Mouse (Mus musculus) forebrain, postnatal 0 days (tissue): ENCODE data around the gene Krba1. TPM values are rescaled to one million over a fixed set of nuclear protein-coding genes. Genes with fewer than 3 reads are reported as not detected.

Source experiments
- ATAC-seq: fragments of 200-750 bp; cut with Nextera tagmentation; 2 replicates; pipeline ENCODE4 v1.8.0; 2017; ENCODE audit warnings: mild to moderate bottlenecking, moderate library complexity
- DNase-seq: peaks from one replicate; pipeline ENCODE4 v3.0.0-alpha.2; 2015
- H3K27ac ChIP-seq: fragments of 300-500 bp; sonication (generic); 2 replicates; pipeline ENCODE4 v1.5.1; 2014; ENCODE audit warnings: low read depth, mild to moderate bottlenecking, antibody characterized with exemption, low read length, moderate library complexity, mixed read lengths
- H3K27me3 ChIP-seq: fragments of 300-500 bp; sonication (generic); 2 replicates; pipeline ENCODE4 v1.6.1; 2014; ENCODE audit warnings: mild to moderate bottlenecking, low read length, mixed read lengths; ENCODE audit not compliant: insufficient read depth
- H3K36me3 ChIP-seq: fragments of 300-500 bp; sonication (generic); 2 replicates; pipeline ENCODE4 v1.6.1; 2014; ENCODE audit warnings: mild to moderate bottlenecking, moderate library complexity; ENCODE audit not compliant: insufficient read depth
- H3K4me1 ChIP-seq: fragments of 300-500 bp; sonication (generic); 2 replicates; pipeline ENCODE4 v1.6.1; 2014; ENCODE audit warnings: antibody characterized with exemption; ENCODE audit not compliant: insufficient read depth
- H3K4me2 ChIP-seq: fragments of 300-500 bp; sonication (generic); 2 replicates; pipeline ENCODE4 v1.6.1; 2014; ENCODE audit warnings: low read depth, mild to moderate bottlenecking, moderate library complexity
- H3K4me3 ChIP-seq: fragments of 300-500 bp; sonication (generic); 2 replicates; pipeline ENCODE4 v1.5.1; 2014; ENCODE audit warnings: low read depth, low read length, mixed read lengths
- H3K9ac ChIP-seq: fragments of 300-500 bp; sonication (generic); 2 replicates; pipeline ENCODE4 v1.6.1; 2014; ENCODE audit warnings: mild to moderate bottlenecking
- H3K9me3 ChIP-seq: fragments of 300-500 bp; sonication (generic); 2 replicates; pipeline ENCODE4 v1.6.1; 2016; ENCODE audit warnings: low read length
- CTCF ChIP-seq: sonication (generic); IDR thresholded peaks from 2 replicates; pipeline ENCODE4 v1.5.1; 2016; ENCODE audit warnings: antibody characterized with exemption, control low read depth, low read depth
- WGBS: fragments of 180-500 bp; shearing (Covaris S2); extraction: QIAGEN DNeasy Blood & Tissue Kit; methylation state at CpG from one replicate; pipeline ENCODE4 v1.1.7; 2014; 5-methylcytosine and 5-hydroxymethylcytosine counted together
- polyA plus RNA-seq: library from polyadenylated mRNA; unstranded; fragments of >200 nt; fragmentation: Nextera tagmentation; extraction: Ambion mirVana; gene quantifications from 2 replicates; pipeline ENCODE4 v1.2.1, GENCODE M21; 2015
- total RNA-seq: library from RNA; depleted of rRNA; stranded (reverse); fragments of >200 nt; gene quantifications from 2 replicates; pipeline ENCODE4 v1.2.3, GENCODE M21; 2014

Krba1 gene
- total and polyA plus RNA-seq, 2 experiments from 2014 or later: 20.4 to 49.9 TPM

DNA sequence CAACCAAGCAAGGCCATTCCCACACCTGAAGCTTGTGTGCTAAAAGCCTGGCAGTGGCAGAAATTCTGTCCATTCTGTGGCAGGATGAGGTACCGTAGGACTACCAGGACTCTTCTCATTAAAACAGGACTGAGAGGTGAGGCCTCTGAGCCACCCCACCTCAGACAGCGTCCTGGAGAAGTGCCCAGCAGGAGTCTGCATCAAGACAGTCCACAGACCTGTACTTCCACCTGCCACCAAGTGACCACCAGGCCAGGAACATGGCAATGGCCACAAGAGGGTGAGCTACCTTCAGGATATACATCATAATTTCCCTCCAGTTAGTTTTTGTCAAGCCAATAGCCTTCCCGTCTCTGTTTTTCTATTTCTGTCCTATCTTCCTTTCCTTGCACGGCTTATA lies 16.8 kb downstream of the Krba1 start:
- no peak for ATAC-seq
- no peak overlapping the region for H3K9ac ChIP-seq
- 83% methylated on average over 4 of the region's 4 CpGs for WGBS
- no peak overlapping the region for H3K27ac ChIP-seq
- H3K9me3 ChIP-seq: no peaks in the 10 kb centered on the region
- peaks cover 99% of the 10 kb centered on the region for H3K36me3 ChIP-seq
- H3K4me1 ChIP-seq: no peaks in the 10 kb centered on the region
- DNase-seq: no peak
- no peak overlapping the region for H3K4me3 ChIP-seq
- TF ChIP-seq CTCF: no peak
- H3K27me3 ChIP-seq: no peaks in the 10 kb centered on the region
- H3K4me2 ChIP-seq: no peak overlapping the region

DNA sequence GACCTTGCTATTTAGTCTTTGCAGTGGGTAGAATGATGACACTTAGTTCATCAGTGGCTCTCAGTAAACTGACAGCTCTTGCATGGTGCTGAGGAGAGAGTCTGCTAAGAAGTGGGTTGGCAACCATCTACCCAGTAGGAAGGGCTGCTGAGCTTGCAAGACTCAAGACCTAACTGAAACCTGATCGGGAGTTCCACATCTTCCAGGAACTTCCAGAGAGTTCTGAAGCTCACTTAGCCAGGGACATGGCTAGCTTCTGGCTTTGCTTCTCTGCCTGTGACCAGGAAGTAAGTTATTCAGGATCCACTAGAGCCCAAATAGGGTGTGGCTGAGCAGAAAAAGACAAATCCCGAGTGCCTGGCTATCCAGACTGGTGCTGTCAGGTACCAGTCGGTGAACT lies 17.3 kb downstream of the Krba1 start:
- DNase-seq (no peak), ATAC-seq (no peak)
- H3K4me3 ChIP-seq: no peak overlapping the region
- no peaks in the 10 kb centered on the region for H3K27me3 ChIP-seq
- H3K4me1 ChIP-seq: no peaks in the 10 kb centered on the region
- H3K9ac ChIP-seq: no peak overlapping the region
- peaks cover 100% of the 10 kb centered on the region for H3K36me3 ChIP-seq
- 92% methylated on average over 3 of the region's 3 CpGs for WGBS
- H3K9me3 ChIP-seq: no peaks in the 10 kb centered on the region
- no peak overlapping the region for H3K27ac ChIP-seq
- no peak for TF ChIP-seq CTCF
- no peak overlapping the region for H3K4me2 ChIP-seq

DNA sequence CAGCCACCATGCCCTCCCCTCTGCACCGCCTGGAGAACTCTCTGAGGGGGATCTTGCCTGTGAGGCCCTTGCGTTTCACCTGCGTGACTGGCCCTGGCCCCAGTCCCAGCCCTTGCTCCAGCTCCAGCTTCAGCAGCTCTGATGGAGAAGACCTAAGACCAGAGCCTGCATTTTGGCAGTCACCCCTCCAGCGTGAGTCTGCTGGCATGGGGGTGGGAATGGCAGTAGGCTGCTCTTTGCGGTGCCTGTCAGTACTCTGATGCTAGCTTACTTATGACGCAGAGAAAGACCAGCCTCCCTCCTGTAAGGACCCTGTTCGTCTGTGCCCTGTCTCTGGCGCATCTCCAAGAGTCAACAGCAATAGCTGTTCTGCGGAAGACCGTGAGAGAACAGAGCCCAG lies 17.7 kb downstream of the Krba1 start:
- Histone ChIP-seq H3K9ac (no peak overlapping the region), H3K4me2 (no peak overlapping the region), H3K4me3 (no peak overlapping the region), H3K27me3 (no peaks in the 10 kb centered on the region), H3K4me1 (no peaks in the 10 kb centered on the region), H3K27ac (no peak overlapping the region), H3K9me3 (no peaks in the 10 kb centered on the region), H3K36me3 (peaks cover 100% of the 10 kb centered on the region)
- DNase-seq: no peak
- no peak; the same call in 1 of the 2 replicates for ATAC-seq
- WGBS: 71% methylated on average over 10 of the region's 10 CpGs
- no peak for TF ChIP-seq CTCF

DNA sequence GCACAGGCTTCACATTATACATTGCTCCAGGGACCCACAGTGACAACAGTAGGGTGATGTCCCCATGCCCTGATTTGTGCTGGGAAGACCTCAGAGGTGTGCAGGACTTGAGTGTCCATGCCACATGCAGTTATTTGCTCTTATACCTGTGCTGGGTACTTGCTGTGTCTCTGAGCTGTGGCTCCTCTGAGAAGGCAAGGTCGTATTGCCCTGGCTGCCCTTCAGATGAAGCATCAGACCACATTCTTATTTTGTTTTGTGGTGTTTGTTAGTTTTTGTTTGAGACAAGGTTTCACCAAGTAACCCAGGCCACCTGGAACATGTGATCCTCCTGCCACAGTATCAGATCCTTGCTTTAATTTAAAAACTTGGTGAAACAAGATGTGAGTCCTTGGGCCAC lies 19.5 kb downstream of the Krba1 start:
- Histone ChIP-seq H3K9me3 (no peaks in the 10 kb centered on the region), H3K9ac (no peak overlapping the region), H3K36me3 (peaks cover 89% of the 10 kb centered on the region), H3K27me3 (no peaks in the 10 kb centered on the region), H3K4me2 (no peak overlapping the region), H3K27ac (no peak overlapping the region), H3K4me1 (no peaks in the 10 kb centered on the region), H3K4me3 (no peak overlapping the region)
- ATAC-seq (no peak), DNase-seq (no peak)
- WGBS: 89% methylated on average over 1 of the region's 1 CpGs
- no peak for TF ChIP-seq CTCF

DNA sequence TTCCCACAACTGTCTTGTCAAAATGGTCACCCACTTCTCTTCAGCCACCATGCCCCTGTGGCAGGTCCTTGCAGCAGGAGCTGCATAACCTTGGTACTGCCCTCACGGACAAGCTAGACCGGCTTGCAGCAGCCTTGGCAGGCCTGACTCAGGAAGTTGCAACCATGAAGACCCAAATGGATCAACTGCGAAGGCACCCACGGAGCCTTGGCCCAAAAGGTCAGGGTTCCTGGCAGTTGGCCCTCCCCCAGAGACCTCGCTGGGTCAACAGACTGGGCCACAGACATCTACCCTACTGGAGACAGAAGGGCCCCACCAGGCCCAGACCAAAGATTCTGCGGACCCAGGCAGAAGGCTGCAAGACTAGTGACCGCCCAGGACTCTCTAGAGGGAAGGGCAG lies 20.2 kb downstream of the Krba1 start:
- Histone ChIP-seq H3K9me3 (no peaks in the 10 kb centered on the region), H3K27me3 (no peaks in the 10 kb centered on the region), H3K4me1 (no peaks in the 10 kb centered on the region), H3K4me3 (no peak overlapping the region), H3K36me3 (peaks cover 82% of the 10 kb centered on the region), H3K9ac (no peak overlapping the region), H3K27ac (no peak overlapping the region), H3K4me2 (no peak overlapping the region)
- ATAC-seq (no peak), DNase-seq (no peak)
- 97% methylated on average over 7 of the region's 7 CpGs for WGBS
- no peak for TF ChIP-seq CTCF

DNA sequence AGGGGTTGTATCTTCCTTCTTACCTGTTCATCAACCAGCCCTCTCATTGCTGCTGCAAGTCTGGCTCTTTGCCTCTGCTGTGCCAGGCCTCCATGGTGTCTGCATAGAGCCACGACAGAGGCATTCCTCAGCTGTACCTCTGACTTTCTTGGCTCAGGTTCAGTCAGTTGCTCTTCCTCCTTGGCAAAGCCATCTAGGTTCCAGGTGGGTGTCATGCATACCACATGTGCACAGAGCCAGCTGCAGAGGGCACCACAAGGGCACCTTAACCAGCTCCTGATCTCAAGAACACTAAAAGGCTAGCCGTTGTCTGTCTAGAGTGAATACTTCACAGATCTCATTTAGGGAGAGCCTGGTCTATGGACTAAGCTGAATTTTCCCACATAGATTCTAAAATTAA lies 21.1 kb downstream of the Krba1 start:
- H3K4me2 ChIP-seq: no peak overlapping the region
- no peaks in the 10 kb centered on the region for H3K27me3 ChIP-seq
- H3K4me3 ChIP-seq: no peak overlapping the region
- H3K27ac ChIP-seq: no peak overlapping the region
- H3K9me3 ChIP-seq: no peaks in the 10 kb centered on the region
- H3K4me1 ChIP-seq: no peaks in the 10 kb centered on the region
- TF ChIP-seq CTCF: no peak
- 83% methylated on average over 2 of the region's 2 CpGs for WGBS
- peaks cover 73% of the 10 kb centered on the region for H3K36me3 ChIP-seq
- no peak for DNase-seq
- no peak for ATAC-seq
- no peak overlapping the region for H3K9ac ChIP-seq

DNA sequence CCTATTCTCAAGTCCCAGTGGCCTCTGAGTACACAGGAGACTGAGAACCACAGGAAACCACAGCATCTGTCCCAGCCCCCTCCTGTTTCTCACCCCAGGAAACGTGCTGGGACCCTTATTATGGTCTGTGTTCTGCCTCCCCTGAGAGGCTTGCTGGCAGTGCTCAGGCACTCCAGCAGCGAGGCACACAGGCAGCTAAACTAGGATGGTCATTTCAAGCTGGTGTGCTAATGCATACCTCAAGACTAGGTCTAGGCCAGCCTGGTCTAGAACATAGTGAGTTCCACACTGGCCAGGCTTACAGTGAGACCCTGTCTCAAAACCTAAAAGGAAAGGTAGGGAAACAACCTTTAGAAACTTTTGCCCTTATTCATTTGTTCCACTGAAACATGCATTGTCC lies 25.3 kb downstream of the Krba1 start:
- no peaks in the 10 kb centered on the region for H3K4me1 ChIP-seq
- WGBS: 14% methylated on average over 2 of the region's 2 CpGs
- no peaks in the 10 kb centered on the region for H3K9me3 ChIP-seq
- no peak; the same call in 1 of the 2 replicates for ATAC-seq
- H3K4me2 ChIP-seq: no peak overlapping the region
- H3K4me3 ChIP-seq: no peak overlapping the region
- H3K27me3 ChIP-seq: no peaks in the 10 kb centered on the region
- peaks cover 32% of the 10 kb centered on the region for H3K36me3 ChIP-seq
- TF ChIP-seq CTCF: no peak
- H3K9ac ChIP-seq: no peak overlapping the region
- no peak overlapping the region for H3K27ac ChIP-seq
- DNase-seq: no peak

DNA sequence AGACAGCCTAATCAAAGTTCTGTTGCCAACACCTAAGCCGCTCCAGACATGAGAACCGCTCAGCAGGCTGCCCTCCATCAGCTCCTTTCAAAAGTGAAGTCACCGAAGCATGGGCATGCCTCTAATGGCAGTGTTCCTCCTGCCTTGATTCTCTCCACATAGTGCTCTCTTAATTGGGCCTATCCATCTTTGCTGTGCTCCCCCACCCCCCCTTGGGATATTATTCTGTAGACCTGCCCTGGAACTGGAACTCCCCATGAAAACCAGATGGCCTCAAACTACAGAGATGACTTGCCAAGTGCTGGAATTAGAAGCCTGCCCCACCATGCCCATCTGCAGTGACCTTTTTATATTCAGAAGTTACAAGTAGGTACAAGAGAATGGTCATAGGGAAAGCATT lies 27.9 kb downstream of the Krba1 start:
- TF ChIP-seq CTCF: no peak
- Histone ChIP-seq H3K27me3 (no peaks in the 10 kb centered on the region), H3K4me2 (no peak overlapping the region), H3K27ac (no peak overlapping the region), H3K4me3 (no peak overlapping the region), H3K4me1 (no peaks in the 10 kb centered on the region), H3K9ac (no peak overlapping the region), H3K36me3 (peaks cover 5% of the 10 kb centered on the region; the same call in 1 of the 2 replicates), H3K9me3 (no peaks in the 10 kb centered on the region)
- WGBS: 67% methylated on average over 3 of the region's 3 CpGs
- ATAC-seq (no peak), DNase-seq (no peak)
